ENCODE assay signal across 8 mouse cellular contexts in the genomic region with DNA sequence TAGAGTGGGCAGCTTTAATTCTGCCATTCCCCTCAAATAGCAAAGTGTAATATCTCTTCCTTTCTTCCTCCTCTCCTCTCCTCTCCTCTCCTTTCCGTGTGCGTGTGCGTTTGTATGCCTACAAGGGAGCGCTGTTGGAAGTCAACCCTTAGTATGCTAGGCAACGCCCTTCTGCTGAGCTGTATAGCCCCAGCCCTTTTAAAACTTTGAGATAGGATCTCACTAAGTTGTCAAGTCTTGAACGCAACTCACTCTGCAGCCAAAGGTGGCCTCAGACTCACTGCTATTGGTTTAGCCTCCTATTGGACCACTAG. TPM values are rescaled to one million over a fixed set of nuclear protein-coding genes. Genes with fewer than 3 reads are reported as not detected.
DNase-seq lines count a peak whose midpoint lies in the region; ATAC-seq and TF ChIP-seq lines count a peak whose summit lies in the region.

No protein-coding gene starts in this region.

- peak overlapping the region; percentile 90 for H3K4me3 ChIP-seq in layer of hippocampus, adult 2 months
- H3K4me3 ChIP-seq in bone marrow macrophage, adult 2 months (ENCODE audit: insufficient read depth, low read length) = peak overlapping the region; percentile 81
- H3K4me3 ChIP-seq in hindbrain, embryonic 16.5 days (ENCODE audit: low read length) = peak overlapping the region; percentile 100
- H3K4me3 ChIP-seq in midbrain, embryonic 16.5 days (ENCODE audit: low read depth, low read length) = peak overlapping the region; percentile 83

- ATAC-seq in hindbrain, embryonic 16.5 days = no peak
- ATAC-seq in midbrain, embryonic 16.5 days = no peak

- peak overlapping the region; percentile 97; the same call in 1 of the 2 replicates for H3K27ac ChIP-seq in layer of hippocampus, adult 2 months
- H3K27ac ChIP-seq in bone marrow macrophage, adult 2 months (ENCODE audit: insufficient read depth, low read depth, low read length) = no peak overlapping the region
- no peak overlapping the region for H3K27ac ChIP-seq in hindbrain, embryonic 16.5 days (ENCODE audit: low read depth, low read length)
- H3K27ac ChIP-seq in midbrain, embryonic 16.5 days (ENCODE audit: low read length) = no peak overlapping the region

- 16% methylated on average over 6 of the region's 6 CpGs for WGBS in hindbrain, embryonic 16.5 days
- 19% methylated on average over 6 of the region's 6 CpGs for WGBS in midbrain, embryonic 16.5 days

- H3K9ac ChIP-seq in hindbrain, embryonic 16.5 days (ENCODE audit: low read depth, low read length) = peak overlapping the region; percentile 97
- peak overlapping the region; percentile 87 for H3K9ac ChIP-seq in midbrain, embryonic 16.5 days (ENCODE audit: low read depth, low read length)

- H3K9me3 ChIP-seq in hindbrain, embryonic 16.5 days (ENCODE audit: control insufficient read depth, low read length) = no peaks in the 10 kb centered on the region
- H3K9me3 ChIP-seq in midbrain, embryonic 16.5 days (replicated peaks; ENCODE audit: control insufficient read depth, low read length, poor library complexity, severe bottlenecking) = no peaks in the 10 kb centered on the region

- no peak for DNase-seq in layer of hippocampus, adult 2 months (ENCODE audit: low spot score in 2 of 2)
- DNase-seq in layer of hippocampus, postnatal 14 days (ENCODE audit: low spot score in 2 of 2) = no peak
- DNase-seq in cerebellum, postnatal 4 days (ENCODE audit: low spot score in 2 of 2) = no peak
- no peak for DNase-seq in left cerebral cortex, adult 9 months (ENCODE audit: low spot score in 2 of 2)
- no peak for DNase-seq in Muller cell, postnatal 12 days (ENCODE audit: inconsistent ontology term)

- peaks cover 6% of the 10 kb centered on the region for H3K36me3 ChIP-seq in hindbrain, embryonic 16.5 days (ENCODE audit: control insufficient read depth, insufficient read depth, low read length)
- peaks cover 6% of the 10 kb centered on the region for H3K36me3 ChIP-seq in midbrain, embryonic 16.5 days (ENCODE audit: control insufficient read depth, insufficient read depth, low read length)

- H3K4me2 ChIP-seq in hindbrain, embryonic 16.5 days (ENCODE audit: low read length) = peak overlapping the region; percentile 94
- peak overlapping the region; percentile 92 for H3K4me2 ChIP-seq in midbrain, embryonic 16.5 days (ENCODE audit: low read length)

- TF ChIP-seq CTCF in layer of hippocampus, adult 2 months (conservative IDR thresholded peaks at IDR 0.05) = no peak
- TF ChIP-seq CTCF in bone marrow macrophage, adult 2 months (IDR thresholded peaks at IDR 0.05; ENCODE audit: low read depth, low read length) = no peak

- H3K4me1 ChIP-seq in bone marrow macrophage, adult 2 months (ENCODE audit: control insufficient read depth, insufficient read depth, low read length) = peaks cover 6% of the 10 kb centered on the region
- H3K4me1 ChIP-seq in hindbrain, embryonic 16.5 days (ENCODE audit: control insufficient read depth, insufficient read depth, low read depth, low read length) = peaks cover 11% of the 10 kb centered on the region
- H3K4me1 ChIP-seq in midbrain, embryonic 16.5 days (ENCODE audit: control insufficient read depth, insufficient read depth, low read length) = peaks cover 16% of the 10 kb centered on the region

- H3K27me3 ChIP-seq in hindbrain, embryonic 16.5 days (replicated peaks; ENCODE audit: control insufficient read depth, insufficient read depth, low read length) = no peaks in the 10 kb centered on the region
- no peaks in the 10 kb centered on the region for H3K27me3 ChIP-seq in midbrain, embryonic 16.5 days (ENCODE audit: control insufficient read depth, insufficient read depth, low read depth, low read length)

- TF ChIP-seq POLR2A in bone marrow macrophage, adult 2 months (IDR thresholded peaks at IDR 0.05; ENCODE audit: borderline replicate concordance, low read depth, low read length) = no peak

RNA-seq across cellular contexts. Expression of a gene that starts 1.6 kb away (rescaled TPM):
- total RNA-seq in layer of hippocampus, adult 2 months (2021) = 100 to 1,000 TPM; 132 TPM
- 100 to 1,000 TPM; 124 to 129 TPM for total RNA-seq in layer of hippocampus, postnatal 14 days (2021)
- polyA plus RNA-seq in bone marrow macrophage, adult 2 months (2012; ENCODE audit: insufficient read depth, insufficient read length, missing spikeins) = 82.5 and 82.9 TPM in 2 replicates
- polyA plus RNA-seq in hindbrain, embryonic 16.5 days (2015; fragmentation: Nextera tagmentation; extraction: Ambion mirVana) = 157 and 166 TPM in 2 replicates
- 159 and 165 TPM in 2 replicates for polyA plus RNA-seq in midbrain, embryonic 16.5 days (2015; fragmentation: Nextera tagmentation; extraction: Ambion mirVana)

RNA-seq across cellular contexts. Expression of a gene that starts 47.5 kb away (rescaled TPM):
- total RNA-seq in layer of hippocampus, adult 2 months (2021) = not detected
- not detected for total RNA-seq in layer of hippocampus, postnatal 14 days (2021)
- polyA plus RNA-seq in bone marrow macrophage, adult 2 months (2012; ENCODE audit: insufficient read depth, insufficient read length, missing spikeins) = 8.6 and 11.7 TPM in 2 replicates
- 0.24 and 0.28 TPM in 2 replicates for polyA plus RNA-seq in hindbrain, embryonic 16.5 days (2015; fragmentation: Nextera tagmentation; extraction: Ambion mirVana)
- not detected in 2 replicates for polyA plus RNA-seq in midbrain, embryonic 16.5 days (2015; fragmentation: Nextera tagmentation; extraction: Ambion mirVana)
